Mouse (Mus musculus) erythroblast, embryonic 14.5 days (primary cell): Measurements from ENCODE around the gene Hba-x.

ENCODE experiments used
- GATA1 ChIP-seq: IDR thresholded peaks from 2 replicates; pipeline ENCODE4 v1.6.1; 2012; ENCODE audit warnings: low read length, inconsistent platforms, mixed read lengths
- TAL1 ChIP-seq: IDR thresholded peaks from 3 replicates; pipeline ENCODE4 v1.6.1; 2012; ENCODE audit warnings: low read length, inconsistent platforms, mixed read lengths

- no peak for TF ChIP-seq GATA1
- no peak for TF ChIP-seq TAL1
Measured at GRCm38 (mm10) chr11:32302824-32303419, 26.7 kb downstream of the Hba-x start.
